Mouse (Mus musculus) liver, adult 2 months (tissue): ENCODE results near the gene B4galt4.

ENCODE experiments used
- CTCF ChIP-seq: fragments of 200-500 bp; IDR thresholded peaks from 2 replicates; pipeline ENCODE4 v1.5.1; 2011; ENCODE audit warnings: low read depth, low read length, control low read depth
- POLR2A ChIP-seq: fragments of 200-500 bp; IDR thresholded peaks from 2 replicates; pipeline ENCODE4 v1.6.1; 2011; ENCODE audit warnings: low read length, control low read depth; ENCODE audit not compliant: insufficient read depth; ENCODE audit errors: extremely low read depth

- TF ChIP-seq CTCF: no peak
- TF ChIP-seq POLR2A: no peak
Observed at GRCm38 (mm10) chr16:38755452-38756176, 13.6 kb downstream of the B4galt4 start.
